Mouse (Mus musculus): Measurements from ENCODE around the gene Clasp1. TPM values are rescaled to one million over a fixed set of nuclear protein-coding genes. Genes with fewer than 3 reads are reported as not detected.

Clasp1 gene
- polyA plus RNA-seq (2016; fragmentation: Nextera tagmentation; extraction: Ambion mirVana): 95.3 and 97.6 TPM in 2 replicates

DNA sequence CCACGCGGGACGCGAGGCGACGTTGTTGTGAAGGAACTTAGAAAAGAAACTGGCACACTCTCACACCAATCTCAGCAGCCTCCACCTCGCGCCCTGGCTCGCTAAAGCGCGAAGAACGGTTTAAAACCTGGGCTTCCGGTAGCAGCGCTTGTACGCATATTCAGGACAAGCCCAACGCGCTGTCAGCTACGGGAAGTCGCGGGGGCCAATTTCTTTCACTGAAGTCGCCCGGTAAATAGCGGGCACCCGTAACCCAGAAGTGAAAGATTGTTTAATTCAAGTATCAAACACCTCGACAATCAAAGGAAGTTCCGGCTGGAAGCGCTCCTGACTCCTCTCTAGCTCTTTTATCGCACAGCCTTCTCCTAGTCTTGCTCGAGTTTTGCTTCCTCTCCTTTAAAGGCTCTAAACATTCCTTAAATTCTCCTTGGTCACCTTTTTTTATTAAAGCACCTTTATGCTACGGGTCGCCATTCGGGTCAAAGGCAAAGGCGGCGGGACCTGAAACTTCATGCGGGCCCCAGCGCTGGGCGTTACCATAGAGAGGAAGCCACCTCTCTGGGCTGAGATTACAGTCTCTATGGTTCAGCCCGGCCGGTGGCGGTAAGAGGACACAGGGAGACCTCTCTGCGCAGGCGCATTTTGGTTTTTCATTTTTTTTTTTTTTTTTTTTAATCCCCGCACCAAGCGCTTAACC, at the start of gene Clasp1:
TSS of gene Clasp1 (plus strand) at position 302 of the 697 bp plus-strand sequence.
- peak; percentile 93 for DNase-seq (ENCODE audit: low spot score)
- Histone ChIP-seq H3K4me1 (replicated peaks) (peaks cover 22% of the 10 kb centered on the region), H3K36me3 (peaks cover 19% of the 10 kb centered on the region), H3K9me3 (no peaks in the 10 kb centered on the region), H3K27ac (peak within 1 kb of the TSS; percentile 97), H3K27me3 (ENCODE audit: insufficient read depth, poor library complexity, severe bottlenecking) (no peaks in the 10 kb centered on the region), H3K4me3 (peak within 1 kb of the TSS; percentile 93)
- WGBS: under 1% methylated on average over 44 of the region's 44 CpGs

DNA sequence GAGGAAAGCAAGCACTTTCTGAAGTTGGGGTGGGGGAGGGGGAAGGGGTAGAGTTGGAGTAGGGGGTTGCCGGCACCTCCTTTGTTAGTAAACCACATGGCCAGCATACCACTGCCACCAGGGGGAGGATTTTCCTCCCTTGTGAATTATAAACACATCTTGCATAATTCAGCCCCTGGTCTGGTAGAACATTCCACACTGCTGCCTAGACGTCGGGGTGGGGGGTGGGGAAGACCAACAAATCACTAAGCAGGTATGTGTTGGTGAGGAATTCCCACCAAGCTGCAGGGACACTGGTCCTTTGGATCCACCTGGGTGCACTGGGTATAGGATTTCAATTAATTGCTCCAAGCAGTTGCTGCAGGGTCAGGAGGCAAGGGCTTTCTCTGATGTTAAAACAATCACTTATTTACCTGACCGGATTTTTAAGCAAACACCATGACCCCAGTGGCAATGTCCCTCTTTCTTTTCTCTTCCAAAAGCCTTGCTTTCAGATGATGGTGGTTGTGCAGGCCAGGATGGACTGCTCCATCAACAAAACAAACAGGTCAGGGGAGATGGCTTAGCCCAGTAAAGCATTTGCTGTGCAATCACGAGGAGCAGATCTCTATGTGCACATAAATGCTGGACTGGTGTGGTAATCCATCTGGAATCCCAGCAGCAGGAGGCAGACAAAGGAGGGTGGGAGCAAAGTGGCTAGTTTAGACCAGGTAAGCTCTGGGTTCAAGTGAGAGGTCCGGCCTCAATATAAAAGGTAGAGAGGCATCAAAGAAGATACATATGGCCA, 45.0 kb upstream of the Clasp1 start:
- peaks cover 7% of the 10 kb centered on the region for H3K4me1 ChIP-seq (replicated peaks)
- peak; percentile 20 for DNase-seq (ENCODE audit: low spot score)
- no peaks in the 10 kb centered on the region for H3K36me3 ChIP-seq
- peak overlapping the region; percentile 29; the same call in 1 of the 2 replicates for H3K27ac ChIP-seq
- H3K9me3 ChIP-seq: no peaks in the 10 kb centered on the region
- WGBS: 40% methylated on average over 6 of the region's 6 CpGs
- no peaks in the 10 kb centered on the region for H3K27me3 ChIP-seq (ENCODE audit: insufficient read depth, poor library complexity, severe bottlenecking)
- H3K4me3 ChIP-seq: no peak overlapping the region

DNA sequence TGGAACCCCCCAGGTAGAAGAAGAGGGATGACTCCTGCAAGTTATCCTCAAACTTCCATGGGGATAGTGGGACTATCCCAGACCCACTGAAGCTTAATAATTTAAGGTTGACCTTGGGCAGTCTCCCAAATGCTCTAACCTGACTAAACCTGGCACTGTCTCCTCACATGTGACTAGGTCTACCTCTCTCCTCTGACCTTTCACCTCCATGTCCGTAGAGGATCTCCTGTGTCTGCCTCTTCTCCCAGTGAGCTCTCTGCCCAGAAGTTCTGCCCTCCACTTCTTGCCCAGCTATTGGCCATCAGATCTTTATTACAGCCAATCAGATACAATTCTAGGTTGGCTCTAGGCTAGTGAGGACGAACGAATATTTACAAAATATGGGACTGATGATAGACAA, 38.9 kb upstream of the Clasp1 start:
- H3K4me3 ChIP-seq: no peak overlapping the region
- WGBS: 86% methylated on average over 3 of the region's 3 CpGs
- DNase-seq (ENCODE audit: low spot score): no peak
- no peaks in the 10 kb centered on the region for H3K4me1 ChIP-seq (replicated peaks)
- no peaks in the 10 kb centered on the region for H3K36me3 ChIP-seq
- H3K9me3 ChIP-seq: no peaks in the 10 kb centered on the region
- no peak overlapping the region for H3K27ac ChIP-seq
- no peaks in the 10 kb centered on the region for H3K27me3 ChIP-seq (ENCODE audit: insufficient read depth, poor library complexity, severe bottlenecking)

DNA sequence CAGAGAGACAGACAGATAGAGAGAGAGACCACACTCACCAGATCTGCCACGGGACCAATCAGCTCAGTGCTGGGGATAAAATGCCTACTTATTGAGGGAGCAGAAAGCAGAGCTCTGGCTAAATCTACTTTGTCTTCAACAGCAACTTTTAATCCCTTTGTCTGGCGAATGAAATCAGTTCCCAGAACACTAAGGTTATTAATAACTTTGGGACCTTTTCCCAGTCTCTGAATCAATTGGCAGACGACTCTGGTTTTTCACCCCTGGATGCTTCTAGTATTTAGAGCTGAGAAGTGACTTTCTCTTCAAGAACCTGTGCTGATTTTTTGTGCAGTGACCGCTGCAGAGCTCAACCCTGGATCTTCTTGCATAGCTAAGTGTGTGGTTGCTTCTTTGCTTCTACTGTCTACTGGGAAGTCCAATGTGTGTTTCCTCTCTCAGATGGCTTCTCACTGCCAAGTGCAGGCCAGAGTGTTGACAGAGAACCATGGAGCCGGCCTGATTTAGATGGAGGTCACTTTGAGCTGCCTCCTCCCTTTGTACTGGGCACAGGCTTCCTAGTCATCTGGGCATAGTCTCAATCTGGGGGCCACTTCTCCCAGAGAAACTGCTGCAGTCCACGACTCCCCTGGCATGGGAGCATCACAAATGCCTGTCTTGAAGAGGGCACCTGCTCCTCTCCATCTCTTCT, 29.6 kb upstream of the Clasp1 start:
- no peaks in the 10 kb centered on the region for H3K27me3 ChIP-seq (ENCODE audit: insufficient read depth, poor library complexity, severe bottlenecking)
- H3K4me3 ChIP-seq: no peak overlapping the region
- WGBS: 72% methylated on average over 6 of the region's 6 CpGs
- DNase-seq (ENCODE audit: low spot score): no peak
- no peaks in the 10 kb centered on the region for H3K36me3 ChIP-seq
- H3K27ac ChIP-seq: no peak overlapping the region
- no peaks in the 10 kb centered on the region for H3K4me1 ChIP-seq (replicated peaks)
- H3K9me3 ChIP-seq: no peaks in the 10 kb centered on the region

DNA sequence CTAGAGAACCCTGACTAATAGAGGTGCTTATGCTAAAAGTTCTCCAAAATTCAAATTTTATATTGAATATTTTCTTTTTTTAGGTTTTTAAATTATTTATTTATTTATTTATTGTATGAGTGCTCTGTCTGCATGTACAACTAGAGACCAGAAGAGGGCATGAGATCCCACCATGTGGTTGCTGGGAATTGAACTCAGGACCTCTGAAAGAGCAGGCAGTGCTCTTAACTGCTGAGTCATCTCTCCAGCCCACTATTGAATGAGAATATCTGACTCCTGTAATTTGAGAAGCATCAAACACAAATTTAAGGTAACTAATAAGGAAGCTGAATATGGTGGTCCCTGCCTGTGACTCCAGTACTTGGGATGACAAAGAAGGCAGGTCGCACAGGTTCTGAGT, 20.9 kb upstream of the Clasp1 start:
- 89% methylated on average over 1 of the region's 1 CpGs for WGBS
- no peak overlapping the region for H3K27ac ChIP-seq
- H3K4me3 ChIP-seq: no peak overlapping the region
- H3K9me3 ChIP-seq: no peaks in the 10 kb centered on the region
- no peaks in the 10 kb centered on the region for H3K4me1 ChIP-seq (replicated peaks)
- no peaks in the 10 kb centered on the region for H3K36me3 ChIP-seq
- no peak for DNase-seq (ENCODE audit: low spot score)
- H3K27me3 ChIP-seq (ENCODE audit: insufficient read depth, poor library complexity, severe bottlenecking): no peaks in the 10 kb centered on the region

DNA sequence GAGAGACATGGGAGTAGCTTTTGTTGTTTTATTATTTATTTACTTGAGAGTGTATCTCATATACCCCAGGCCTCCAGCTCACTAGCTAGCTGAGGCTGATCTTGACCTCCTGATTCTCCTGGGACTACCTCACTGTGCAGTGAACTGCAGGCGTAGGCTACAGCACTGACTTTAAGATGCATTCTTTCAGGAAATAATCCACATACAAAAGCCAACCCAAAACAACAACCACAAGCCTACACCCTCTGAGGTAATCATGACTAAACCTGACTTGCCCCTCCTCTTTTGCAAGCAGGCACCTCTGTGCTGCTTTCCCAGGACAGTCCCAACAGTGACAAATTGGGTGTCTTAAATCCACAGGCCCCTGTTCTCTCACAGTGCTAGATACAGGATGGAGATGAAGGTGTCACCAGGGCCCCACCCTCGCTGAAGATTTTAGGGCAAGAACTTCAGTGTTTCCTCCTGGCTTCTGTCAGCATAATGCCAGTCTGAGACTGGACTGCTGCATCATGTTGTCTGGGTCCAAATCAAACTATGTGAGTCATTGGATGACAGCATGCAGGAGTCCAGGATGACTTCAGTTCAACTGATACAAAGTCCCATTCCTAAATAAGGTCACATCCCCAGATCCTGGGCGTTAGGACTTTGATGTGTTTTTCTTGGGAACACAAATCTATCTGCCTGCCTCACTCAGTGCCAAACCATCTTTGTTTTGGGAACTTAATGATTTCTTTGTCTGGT, 20.0 kb upstream of the Clasp1 start:
- no peak for DNase-seq (ENCODE audit: low spot score)
- 74% methylated on average over 3 of the region's 3 CpGs for WGBS
- Histone ChIP-seq H3K9me3 (no peaks in the 10 kb centered on the region), H3K36me3 (no peaks in the 10 kb centered on the region), H3K4me3 (no peak overlapping the region), H3K27me3 (ENCODE audit: insufficient read depth, poor library complexity, severe bottlenecking) (no peaks in the 10 kb centered on the region), H3K27ac (no peak overlapping the region), H3K4me1 (replicated peaks) (no peaks in the 10 kb centered on the region)

DNA sequence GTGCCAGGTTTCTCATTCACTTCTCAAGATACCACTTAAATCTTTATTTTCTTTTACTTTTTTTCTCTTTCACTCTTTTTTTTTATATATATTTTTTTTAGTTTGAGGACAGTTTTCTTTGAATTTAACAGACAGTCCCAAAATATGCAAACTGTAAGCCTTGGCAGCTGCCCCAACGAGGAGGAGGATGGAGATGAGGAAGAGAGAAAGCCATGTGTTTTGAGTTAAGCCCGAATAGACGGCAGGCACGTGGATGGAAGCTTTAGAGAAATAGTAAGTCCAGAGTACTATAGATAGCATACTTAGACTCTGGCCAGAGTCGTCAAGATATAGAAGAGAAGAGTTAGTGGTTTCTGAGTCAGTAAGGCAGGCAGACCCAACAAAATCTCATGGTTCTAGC, 11.1 kb upstream of the Clasp1 start:
- H3K27me3 ChIP-seq (ENCODE audit: insufficient read depth, poor library complexity, severe bottlenecking): no peaks in the 10 kb centered on the region
- H3K4me1 ChIP-seq (replicated peaks): no peaks in the 10 kb centered on the region
- H3K9me3 ChIP-seq: no peaks in the 10 kb centered on the region
- H3K36me3 ChIP-seq: no peaks in the 10 kb centered on the region
- no peak for DNase-seq (ENCODE audit: low spot score)
- WGBS: 77% methylated on average over 5 of the region's 5 CpGs
- H3K27ac ChIP-seq: no peak overlapping the region
- no peak overlapping the region for H3K4me3 ChIP-seq

DNA sequence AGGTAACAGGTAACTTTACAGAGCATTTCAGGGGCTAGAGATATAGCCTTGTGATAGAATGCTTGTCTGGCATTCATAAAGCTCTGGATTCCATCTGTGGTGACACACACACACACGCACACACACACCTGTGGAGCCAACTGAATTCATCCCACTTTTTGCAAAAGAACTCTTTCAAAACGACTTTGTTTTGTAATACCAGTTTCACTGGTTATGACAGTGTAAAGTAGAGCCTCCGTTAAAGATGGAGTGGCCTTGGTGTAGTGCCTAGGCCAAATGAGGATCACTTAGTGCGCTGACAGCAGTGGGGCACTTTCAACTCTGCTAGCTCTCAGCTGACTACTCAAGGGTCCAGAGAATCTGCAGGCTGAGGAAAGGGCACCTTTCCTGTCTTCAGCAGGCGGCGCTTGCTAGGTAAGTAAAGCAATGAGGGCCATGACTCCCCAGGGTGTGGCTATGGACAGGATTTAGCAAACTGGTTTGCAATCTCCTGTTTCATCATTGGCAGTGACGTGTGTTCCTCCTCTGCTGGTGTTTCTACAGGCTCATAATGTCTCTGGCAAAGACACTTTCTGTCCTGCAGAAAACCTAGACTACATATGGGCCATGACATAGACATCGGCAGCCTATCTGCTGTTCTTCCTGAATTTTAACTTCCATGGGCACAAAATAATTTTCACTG, 8.6 kb upstream of the Clasp1 start:
- WGBS: 81% methylated on average over 8 of the region's 8 CpGs
- Histone ChIP-seq H3K9me3 (no peaks in the 10 kb centered on the region), H3K36me3 (no peaks in the 10 kb centered on the region)

DNA sequence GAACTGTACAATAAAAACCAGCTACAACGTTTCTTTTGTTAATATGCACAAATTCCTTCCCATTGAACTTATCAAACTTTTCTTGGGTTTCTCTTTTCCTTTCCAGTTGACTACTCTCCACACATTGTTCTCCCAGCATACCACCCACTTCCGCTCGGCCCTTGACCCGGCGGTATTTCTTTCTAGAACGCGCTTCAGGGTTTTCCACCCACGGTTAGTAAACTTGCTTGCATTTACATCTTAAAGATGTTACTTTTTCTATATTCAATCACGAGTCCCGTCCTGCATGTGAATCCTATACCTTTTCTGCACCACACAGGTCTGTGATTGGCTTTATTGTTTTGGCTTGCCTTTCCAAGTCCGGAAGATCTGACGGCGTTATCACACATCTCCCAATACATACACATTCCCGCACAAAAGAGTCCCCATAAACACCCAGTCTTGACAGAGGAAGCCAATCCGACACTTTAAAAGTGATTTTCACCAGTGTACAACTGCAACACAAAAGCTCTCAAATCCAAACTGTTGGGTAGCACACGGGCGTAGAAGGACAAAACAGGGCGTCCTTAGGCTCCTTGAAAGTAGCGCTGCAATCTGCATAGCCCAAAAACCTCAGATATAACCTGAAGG, 616 bp upstream of the Clasp1 start:
- Histone ChIP-seq H3K27me3 (ENCODE audit: insufficient read depth, poor library complexity, severe bottlenecking) (no peaks in the 10 kb centered on the region), H3K27ac (peak overlapping the region; percentile 97), H3K4me1 (replicated peaks) (peaks cover 22% of the 10 kb centered on the region), H3K4me3 (peak overlapping the region; percentile 93), H3K9me3 (no peaks in the 10 kb centered on the region), H3K36me3 (peaks cover 12% of the 10 kb centered on the region)
- DNase-seq (ENCODE audit: low spot score): peak; percentile 73
- under 1% methylated on average over 19 of the region's 19 CpGs for WGBS

More for the DNA sequence above, 8.6 kb upstream of the Clasp1 start:
- Histone ChIP-seq H3K27ac (no peak overlapping the region), H3K4me3 (no peak overlapping the region), H3K27me3 (ENCODE audit: insufficient read depth, poor library complexity, severe bottlenecking) (no peaks in the 10 kb centered on the region), H3K4me1 (replicated peaks) (no peaks in the 10 kb centered on the region)
- DNase-seq (ENCODE audit: low spot score): no peak

DNA sequence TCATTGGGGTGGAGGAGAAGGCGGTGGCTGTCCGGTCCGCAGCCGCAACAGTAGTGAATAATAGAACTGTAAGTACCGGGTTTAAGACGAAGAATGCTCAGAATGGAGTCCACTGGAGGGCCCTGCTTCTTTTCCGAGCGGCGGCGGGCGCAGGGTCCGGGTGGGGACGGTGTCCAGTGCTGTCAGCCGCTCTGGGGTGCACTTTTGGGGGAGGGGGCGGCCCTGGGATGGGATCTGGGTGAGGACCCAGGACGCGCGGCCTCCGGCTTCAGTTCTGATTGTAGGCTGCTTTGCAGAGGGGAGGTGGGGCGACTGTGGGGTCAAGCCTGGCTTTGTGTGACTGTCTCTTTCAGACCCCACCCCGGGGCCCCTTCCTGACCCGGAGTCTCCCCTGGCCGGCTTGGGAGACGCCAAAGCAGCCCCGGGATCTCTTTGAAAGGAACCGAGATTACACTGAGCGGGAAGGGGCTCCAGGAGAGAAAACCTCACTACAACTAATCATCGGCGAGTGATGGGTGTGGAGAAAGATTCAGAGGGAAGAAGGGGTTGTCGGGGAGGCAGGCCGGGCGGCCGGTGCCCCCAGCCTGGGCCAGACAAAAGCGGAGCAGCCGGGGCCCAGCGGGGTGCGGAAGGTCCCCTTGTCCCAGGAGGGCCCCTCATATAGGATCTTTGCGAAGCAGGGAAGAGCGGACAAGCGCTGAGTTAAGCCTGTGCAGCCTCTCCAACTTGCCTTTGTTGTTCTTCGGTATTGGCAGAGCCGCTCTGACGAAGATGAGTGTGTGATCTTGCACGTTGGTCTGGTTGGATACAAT, 802 bp downstream of the Clasp1 start:
- Histone ChIP-seq H3K36me3 (peaks cover 26% of the 10 kb centered on the region), H3K27ac (peak overlapping the region; percentile 97), H3K9me3 (no peaks in the 10 kb centered on the region), H3K4me1 (replicated peaks) (peaks cover 22% of the 10 kb centered on the region), H3K4me3 (peak overlapping the region; percentile 93), H3K27me3 (ENCODE audit: insufficient read depth, poor library complexity, severe bottlenecking) (no peaks in the 10 kb centered on the region)
- under 1% methylated on average over 44 of the region's 44 CpGs for WGBS
- DNase-seq (ENCODE audit: low spot score): no peak

DNA sequence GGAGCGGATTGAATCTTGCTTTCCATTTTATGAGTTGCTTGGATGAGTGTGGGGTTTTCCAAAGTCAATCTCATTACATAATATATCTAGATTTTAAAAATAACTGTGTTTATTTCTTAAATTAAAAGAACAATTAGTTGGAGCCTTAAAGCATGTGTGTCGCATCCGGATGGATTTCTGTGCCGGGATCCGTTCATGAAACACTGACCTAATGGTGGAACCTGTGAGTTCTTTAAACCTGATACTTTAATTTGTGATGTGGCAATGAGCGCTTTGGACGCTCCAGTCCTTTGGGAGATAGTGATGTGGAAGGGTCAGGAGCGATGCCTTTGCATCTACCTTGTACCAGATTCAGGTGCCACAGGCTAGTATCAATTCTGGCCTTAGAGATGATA, 1.4 kb downstream of the Clasp1 start:
- peaks cover 22% of the 10 kb centered on the region for H3K4me1 ChIP-seq (replicated peaks)
- peaks cover 31% of the 10 kb centered on the region for H3K36me3 ChIP-seq
- peak overlapping the region; percentile 97 for H3K27ac ChIP-seq
- peak overlapping the region; percentile 93 for H3K4me3 ChIP-seq
- peak; percentile 4 for DNase-seq (ENCODE audit: low spot score)
- no peaks in the 10 kb centered on the region for H3K27me3 ChIP-seq (ENCODE audit: insufficient read depth, poor library complexity, severe bottlenecking)
- 21% methylated on average over 8 of the region's 8 CpGs for WGBS
- H3K9me3 ChIP-seq: no peaks in the 10 kb centered on the region

All from hindbrain, embryonic 10.5 days (tissue).